Mouse (Mus musculus) midbrain, embryonic 14.5 days (tissue): ENCODE results near the gene Mycbp2. TPM values are rescaled to one million over a fixed set of nuclear protein-coding genes. Genes with fewer than 3 reads are reported as not detected.

Experiments used
- ATAC-seq: fragments of 200-750 bp; cut with Nextera tagmentation; 2 replicates; pipeline ENCODE4 v1.8.0; 2017; ENCODE audit warnings: moderate number of reproducible peaks, moderate library complexity; ENCODE audit not compliant: low FRiP score, low TSS enrichment
- DNase-seq: peaks from one replicate; pipeline ENCODE4 v3.0.0-alpha.2; 2015
- H3K27ac ChIP-seq: fragments of 300-500 bp; sonication (generic); replicated peaks from 2 replicates; pipeline ENCODE4 v1.5.1; 2014; ENCODE audit warnings: mild to moderate bottlenecking, low read depth, low read length, moderate library complexity
- H3K27me3 ChIP-seq: fragments of 300-500 bp; sonication (generic); 2 replicates; pipeline ENCODE4 v1.6.1; 2014; ENCODE audit warnings: low read length, control low read depth, mixed read lengths; ENCODE audit not compliant: control insufficient read depth, insufficient read depth
- H3K36me3 ChIP-seq: fragments of 300-500 bp; sonication (generic); 2 replicates; pipeline ENCODE4 v1.6.1; 2014; ENCODE audit warnings: low read length, control low read depth; ENCODE audit not compliant: control insufficient read depth, insufficient read depth
- H3K4me1 ChIP-seq: fragments of 300-500 bp; sonication (generic); 2 replicates; pipeline ENCODE4 v1.6.1; 2014; ENCODE audit warnings: mild to moderate bottlenecking, antibody characterized with exemption, low read length, control low read depth; ENCODE audit not compliant: control insufficient read depth, insufficient read depth
- H3K4me2 ChIP-seq: fragments of 300-500 bp; sonication (generic); 2 replicates; pipeline ENCODE4 v1.6.1; 2014; ENCODE audit warnings: mild to moderate bottlenecking, low read length, moderate library complexity
- H3K4me3 ChIP-seq: fragments of 300-500 bp; sonication (generic); replicated peaks from 2 replicates; pipeline ENCODE4 v1.5.1; 2014; ENCODE audit warnings: low read depth, low read length
- H3K9ac ChIP-seq: fragments of 300-500 bp; sonication (generic); replicated peaks from 2 replicates; pipeline ENCODE4 v1.6.1; 2014; ENCODE audit warnings: mild to moderate bottlenecking, low read length, moderate library complexity
- H3K9me3 ChIP-seq: fragments of 300-500 bp; sonication (generic); 2 replicates; pipeline ENCODE4 v1.6.1; 2016; ENCODE audit warnings: low read length, control low read depth, mixed read lengths; ENCODE audit not compliant: control insufficient read depth
- WGBS: fragments of 180-500 bp; shearing (Covaris S2); extraction: QIAGEN DNeasy Blood & Tissue Kit; methylation state at CpG from one replicate; pipeline ENCODE4 v1.1.7; 2014; 5-methylcytosine and 5-hydroxymethylcytosine counted together
- polyA plus RNA-seq: library from polyadenylated mRNA; unstranded; fragments of >200 nt; fragmentation: Nextera tagmentation; extraction: Ambion mirVana; gene quantifications from 2 replicates; pipeline ENCODE4 v1.2.1, GENCODE M21; 2014

Gene Mycbp2
- polyA plus RNA-seq, 1 experiment from 2014 or later: 77.6 TPM

GRCm38 (mm10) chr14:103356066-103356465 is 9.5 kb upstream of the Mycbp2 start:
- Histone ChIP-seq H3K4me3 (no peak overlapping the region), H3K27me3 (no peaks in the 10 kb centered on the region), H3K9me3 (no peaks in the 10 kb centered on the region), H3K4me2 (no peak overlapping the region), H3K27ac (no peak overlapping the region), H3K9ac (no peak overlapping the region), H3K4me1 (0 out of 2 replicates have a peak, but pooled peaks cover 3% of the 10 kb centered on the region), H3K36me3 (no peaks in the 10 kb centered on the region)
- ATAC-seq (no peak), DNase-seq (no peak)
- 81% methylated on average over 3 of the region's 3 CpGs for WGBS

GRCm38 (mm10) chr14:103354396-103355352 is 8.1 kb upstream of the Mycbp2 start:
- no peak overlapping the region for H3K27ac ChIP-seq
- no peaks in the 10 kb centered on the region for H3K36me3 ChIP-seq
- H3K4me1 ChIP-seq: 0 out of 2 replicates have a peak, but pooled peaks cover 3% of the 10 kb centered on the region
- H3K4me3 ChIP-seq: no peak overlapping the region
- ATAC-seq (no peak), DNase-seq (peak; percentile 23)
- 31% methylated on average over 17 of the region's 18 CpGs for WGBS
- H3K4me2 ChIP-seq: no peak overlapping the region
- H3K9me3 ChIP-seq: no peaks in the 10 kb centered on the region
- H3K9ac ChIP-seq: no peak overlapping the region
- H3K27me3 ChIP-seq: no peaks in the 10 kb centered on the region

- H3K4me1 ChIP-seq: peaks cover 28% of the 10 kb centered on the region
- H3K36me3 ChIP-seq: no peaks in the 10 kb centered on the region
- H3K4me2 ChIP-seq: peak overlapping the region; percentile 78
- H3K27me3 ChIP-seq: no peaks in the 10 kb centered on the region
- H3K9me3 ChIP-seq: no peaks in the 10 kb centered on the region
- ATAC-seq (peak; percentile 67), DNase-seq (peak; percentile 60)
- WGBS: under 1% methylated on average over 55 of the region's 83 CpGs
- peak overlapping the region; percentile 87 for H3K9ac ChIP-seq
- peak overlapping the region; percentile 78 for H3K4me3 ChIP-seq
- peak overlapping the region; percentile 98 for H3K27ac ChIP-seq
Measured at GRCm38 (mm10) chr14:103345858-103346728, 521 bp downstream of the Mycbp2 start.

GRCm38 (mm10) chr14:103345486-103345857 is 1.1 kb downstream of the Mycbp2 start:
- Histone ChIP-seq H3K9ac (peak overlapping the region; percentile 87), H3K27me3 (no peaks in the 10 kb centered on the region), H3K27ac (peak overlapping the region; percentile 98), H3K9me3 (no peaks in the 10 kb centered on the region), H3K36me3 (no peaks in the 10 kb centered on the region), H3K4me3 (peak overlapping the region; percentile 78), H3K4me1 (peaks cover 28% of the 10 kb centered on the region), H3K4me2 (peak overlapping the region; percentile 78)
- no peak for ATAC-seq
- DNase-seq: no peak
- 4% methylated on average over 6 of the region's 6 CpGs for WGBS

GRCm38 (mm10) chr14:103345011-103345410 is 1.6 kb downstream of the Mycbp2 start:
- no peaks in the 10 kb centered on the region for H3K36me3 ChIP-seq
- peak overlapping the region; percentile 78 for H3K4me2 ChIP-seq
- peaks cover 28% of the 10 kb centered on the region for H3K4me1 ChIP-seq
- H3K27me3 ChIP-seq: no peaks in the 10 kb centered on the region
- no peak for DNase-seq
- H3K9me3 ChIP-seq: no peaks in the 10 kb centered on the region
- no peak for ATAC-seq
- H3K27ac ChIP-seq: no peak overlapping the region
- 49% methylated on average over 2 of the region's 2 CpGs for WGBS
- H3K4me3 ChIP-seq: peak overlapping the region; percentile 78
- H3K9ac ChIP-seq: peak overlapping the region; percentile 87; the same call in 1 of the 2 replicates

GRCm38 (mm10) chr14:103343791-103344190 is 2.8 kb downstream of the Mycbp2 start:
- Histone ChIP-seq H3K27ac (no peak overlapping the region), H3K27me3 (no peaks in the 10 kb centered on the region), H3K36me3 (no peaks in the 10 kb centered on the region), H3K4me1 (peaks cover 28% of the 10 kb centered on the region), H3K4me2 (peak overlapping the region; percentile 37), H3K9ac (no peak overlapping the region), H3K9me3 (no peaks in the 10 kb centered on the region), H3K4me3 (peak overlapping the region; percentile 1; the same call in 1 of the 2 replicates)
- DNase-seq (no peak), ATAC-seq (no peak)
- WGBS: 51% methylated on average over 5 of the region's 5 CpGs

- Histone ChIP-seq H3K27me3 (no peaks in the 10 kb centered on the region), H3K4me1 (peaks cover 28% of the 10 kb centered on the region), H3K9me3 (no peaks in the 10 kb centered on the region), H3K4me2 (no peak overlapping the region), H3K27ac (no peak overlapping the region), H3K4me3 (no peak overlapping the region), H3K36me3 (no peaks in the 10 kb centered on the region), H3K9ac (no peak overlapping the region)
- ATAC-seq (no peak), DNase-seq (no peak)
- 84% methylated on average over 1 of the region's 1 CpGs for WGBS
Measured at GRCm38 (mm10) chr14:103341385-103342294, 5.0 kb downstream of the Mycbp2 start.

- no peak for ATAC-seq
- H3K4me1 ChIP-seq: no peaks in the 10 kb centered on the region
- WGBS: 97% methylated on average over 4 of the region's 4 CpGs
- no peak overlapping the region for H3K4me3 ChIP-seq
- no peak overlapping the region for H3K9ac ChIP-seq
- no peak overlapping the region for H3K27ac ChIP-seq
- no peak overlapping the region for H3K4me2 ChIP-seq
- DNase-seq: no peak
- H3K27me3 ChIP-seq: no peaks in the 10 kb centered on the region
- peaks cover 23% of the 10 kb centered on the region for H3K36me3 ChIP-seq
- H3K9me3 ChIP-seq: no peaks in the 10 kb centered on the region
Measured at GRCm38 (mm10) chr14:103312926-103313325, 33.7 kb downstream of the Mycbp2 start.
